Mouse (Mus musculus): ENCODE measurements around the gene Gm12248. TPM values are rescaled to one million over a fixed set of nuclear protein-coding genes. Genes with fewer than 3 reads are reported as not detected.

The Gm12248 gene
- total and polyA plus RNA-seq, 3 experiments: not detected

DNA sequence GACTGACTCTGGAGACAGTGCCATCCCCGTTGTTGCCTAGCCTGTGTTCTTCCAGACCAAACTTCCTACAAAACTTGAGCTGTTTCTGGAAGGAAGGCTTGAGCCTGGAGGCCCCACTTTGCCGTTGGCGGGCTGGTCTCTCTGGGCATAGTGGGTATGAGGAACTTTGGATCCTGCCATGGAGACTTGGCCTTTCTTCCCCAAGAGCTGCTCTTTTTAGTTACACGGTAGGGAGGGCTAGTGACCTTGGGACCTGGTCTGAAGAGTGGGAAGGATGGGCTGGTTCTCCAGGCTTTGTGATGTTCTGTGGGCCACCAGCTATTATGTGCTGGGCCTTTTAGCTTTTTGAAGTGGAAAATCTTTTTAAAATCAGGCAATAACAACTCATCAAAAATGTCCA lies 67.1 kb downstream of the Gm12248 start:
- Histone ChIP-seq H3K79me2 (replicated peaks; ENCODE audit: control insufficient read depth, extremely low read depth, insufficient read depth, poor library complexity, severe bottlenecking) (peaks cover 100% of the 10 kb centered on the region), H3K4me2 (ENCODE audit: insufficient read depth, low read depth, poor library complexity, severe bottlenecking) (peak overlapping the region; percentile 23; the same call in 1 of the 2 replicates), H3K27ac (ENCODE audit: insufficient read depth, low read depth) (no peak overlapping the region), H3K36me3 (replicated peaks in 1 of 2; ENCODE audit: control insufficient read depth in 1 of 2, insufficient read depth in 1 of 2, low read length in 1 of 2) (peaks cover 2 to 65% of the 10 kb centered on the region in 2 experiments), H3K4me1 (ENCODE audit: control insufficient read depth in 1 of 2, insufficient read depth in 2 of 2) (peaks cover 35 to 90% of the 10 kb centered on the region in 2 experiments), H3K4me3 (replicated peaks in 1 of 3; ENCODE audit: low read depth in 2 of 3, low read length in 2 of 3, poor library complexity in 1 of 3) (no peak overlapping the region), H3K9me3 (replicated peaks; ENCODE audit: low read length) (no peaks in the 10 kb centered on the region), H3K27me3 (replicated peaks) (no peaks in the 10 kb centered on the region), H3K9ac (ENCODE audit: insufficient read depth, low read depth) (no peak overlapping the region)
- TF ChIP-seq MAFK (IDR thresholded peaks at IDR 0.05; ENCODE audit: insufficient replicate concordance, low read length) (no peak), EP300 (IDR thresholded peaks at IDR 0.05; ENCODE audit: low read length) (no peak), KAT2A (IDR thresholded peaks at IDR 0.05; ENCODE audit: insufficient replicate concordance, low read length) (no peak), MYC (IDR thresholded peaks at IDR 0.05; ENCODE audit: low read depth, low read length) (no peak), NRF1 (IDR thresholded peaks at IDR 0.05; ENCODE audit: low read depth, low read length) (no peak), MAX (IDR thresholded peaks at IDR 0.05; ENCODE audit: low read length) (no peak)
- in situ Hi-C loops (cut with MboI; ENCODE audit: low pct_ligation_motif_present, low pct_unique_long_range_greater_than_20kb, low sequenced_read_pairs) (no loop called here), dilution Hi-C loops (cut with MboI; ENCODE audit: extremely low pct_ligation_motif_present, extremely low pct_unique_long_range_greater_than_20kb, low sequenced_read_pairs) (no loop called here)
- no peak for DNase-seq (ENCODE audit: extremely low read depth)

DNA sequence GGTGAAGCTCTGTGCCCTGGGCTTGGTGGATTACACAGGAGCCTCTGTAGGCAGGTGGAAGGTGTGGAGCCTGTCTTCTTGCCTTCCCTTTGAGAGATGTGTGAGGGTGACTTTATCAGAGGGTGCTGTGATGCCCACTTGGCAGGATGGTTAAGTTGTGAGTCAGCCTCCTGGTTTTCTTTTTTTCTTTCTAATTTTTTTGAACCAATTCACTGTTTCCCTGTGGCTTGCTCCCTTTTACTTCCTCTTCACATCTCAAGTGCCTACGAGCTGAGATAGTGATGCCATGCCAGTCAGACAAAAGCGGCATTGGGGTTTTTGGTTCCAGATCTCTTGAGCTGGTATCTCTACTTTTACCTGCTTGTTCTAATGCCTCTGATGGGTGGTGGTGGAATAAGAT lies 68.3 kb downstream of the Gm12248 start:
- Histone ChIP-seq H3K4me2 (ENCODE audit: insufficient read depth, low read depth, poor library complexity, severe bottlenecking) (no peak overlapping the region; the same call in 1 of the 2 replicates), H3K36me3 (replicated peaks in 1 of 2; ENCODE audit: control insufficient read depth in 1 of 2, insufficient read depth in 1 of 2, low read length in 1 of 2) (peaks cover 2 to 62% of the 10 kb centered on the region in 2 experiments), H3K9ac (ENCODE audit: insufficient read depth, low read depth) (no peak overlapping the region; the same call in 1 of the 2 replicates), H3K79me2 (replicated peaks; ENCODE audit: control insufficient read depth, extremely low read depth, insufficient read depth, poor library complexity, severe bottlenecking) (peaks cover 100% of the 10 kb centered on the region), H3K27me3 (replicated peaks) (no peaks in the 10 kb centered on the region), H3K4me3 (replicated peaks in 1 of 3; ENCODE audit: low read depth in 2 of 3, low read length in 2 of 3, poor library complexity in 1 of 3) (no peak overlapping the region), H3K4me1 (ENCODE audit: control insufficient read depth in 1 of 2, insufficient read depth in 2 of 2) (peaks cover 33 to 90% of the 10 kb centered on the region in 2 experiments), H3K9me3 (replicated peaks; ENCODE audit: low read length) (no peaks in the 10 kb centered on the region), H3K27ac (ENCODE audit: insufficient read depth, low read depth) (no peak overlapping the region)
- no peak for DNase-seq (ENCODE audit: extremely low read depth)
- dilution Hi-C loops (cut with MboI; ENCODE audit: extremely low pct_ligation_motif_present, extremely low pct_unique_long_range_greater_than_20kb, low sequenced_read_pairs) (no loop called here), in situ Hi-C loops (cut with MboI; ENCODE audit: low pct_ligation_motif_present, low pct_unique_long_range_greater_than_20kb, low sequenced_read_pairs) (no loop called here)
- TF ChIP-seq ZNF384 (IDR thresholded peaks at IDR 0.05; ENCODE audit: low read depth, low read length) (0 out of 2 replicates have a peak, but pooled peaks have one; percentile 25), POLR2A (IDR thresholded peaks at IDR 0.05; ENCODE audit: low read depth, low read length) (no peak), UBTF (IDR thresholded peaks at IDR 0.05; ENCODE audit: low read depth, low read length) (0 out of 2 replicates have a peak, but pooled peaks have one; percentile 13)

DNA sequence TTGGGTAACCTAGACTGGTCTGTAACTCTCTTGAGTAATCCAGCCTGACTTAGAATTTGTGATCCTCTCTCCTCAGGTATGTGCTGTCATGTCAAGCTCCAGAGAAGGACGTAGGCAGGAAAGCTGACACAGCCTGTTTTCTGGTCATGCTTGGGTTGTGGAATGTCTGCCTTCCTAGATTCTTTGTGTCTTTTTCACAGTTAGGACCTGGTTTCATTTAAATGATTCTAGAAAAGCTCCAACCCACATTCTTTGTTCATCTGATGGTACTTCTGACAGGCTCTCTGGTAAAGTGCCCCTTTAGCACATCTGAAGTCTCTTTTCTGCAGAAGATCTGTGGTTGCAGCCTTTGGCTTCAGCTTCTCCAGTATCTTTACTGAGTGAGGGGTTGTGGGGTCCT lies 68.7 kb downstream of the Gm12248 start:
- Histone ChIP-seq H3K27ac (ENCODE audit: insufficient read depth, low read depth) (no peak overlapping the region), H3K9ac (ENCODE audit: insufficient read depth, low read depth) (no peak overlapping the region; the same call in 1 of the 2 replicates), H3K27me3 (replicated peaks) (no peaks in the 10 kb centered on the region), H3K79me2 (replicated peaks; ENCODE audit: control insufficient read depth, extremely low read depth, insufficient read depth, poor library complexity, severe bottlenecking) (peaks cover 100% of the 10 kb centered on the region), H3K4me3 (replicated peaks in 1 of 3; ENCODE audit: low read depth in 2 of 3, low read length in 2 of 3, poor library complexity in 1 of 3) (no peak overlapping the region), H3K9me3 (replicated peaks; ENCODE audit: low read length) (no peaks in the 10 kb centered on the region), H3K4me1 (ENCODE audit: control insufficient read depth in 1 of 2, insufficient read depth in 2 of 2) (peaks cover 33 to 90% of the 10 kb centered on the region in 2 experiments), H3K36me3 (replicated peaks in 1 of 2; ENCODE audit: control insufficient read depth in 1 of 2, insufficient read depth in 1 of 2, low read length in 1 of 2) (peaks cover 2 to 60% of the 10 kb centered on the region in 2 experiments), H3K4me2 (ENCODE audit: insufficient read depth, low read depth, poor library complexity, severe bottlenecking) (no peak overlapping the region; the same call in 1 of the 2 replicates)
- DNase-seq (ENCODE audit: extremely low read depth): no peak
- in situ Hi-C loops (cut with MboI; ENCODE audit: low pct_ligation_motif_present, low pct_unique_long_range_greater_than_20kb, low sequenced_read_pairs): no loop called here
- dilution Hi-C loops (cut with MboI; ENCODE audit: extremely low pct_ligation_motif_present, extremely low pct_unique_long_range_greater_than_20kb, low sequenced_read_pairs): no loop called here
- TF ChIP-seq MAFK (IDR thresholded peaks at IDR 0.05; ENCODE audit: insufficient replicate concordance, low read length): 0 out of 2 replicates have a peak, but pooled peaks have one; percentile 8
- TF ChIP-seq MAX (IDR thresholded peaks at IDR 0.05; ENCODE audit: low read length): no peak
- no peak for TF ChIP-seq HCFC1 (IDR thresholded peaks at IDR 0.05; ENCODE audit: low read depth, low read length)
- TF ChIP-seq POLR2AphosphoS2 (IDR thresholded peaks at IDR 0.05; ENCODE audit: low read depth, low read length): no peak
- no peak for TF ChIP-seq JUN (IDR thresholded peaks at IDR 0.05; ENCODE audit: insufficient read depth, low read depth, low read length)
- TF ChIP-seq GABPA (IDR thresholded peaks at IDR 0.05; ENCODE audit: insufficient replicate concordance, low read depth, low read length): no peak
- TF ChIP-seq EP300 (IDR thresholded peaks at IDR 0.05; ENCODE audit: low read length): no peak

Data from CH12.LX (cell line).